Mouse (Mus musculus) left cerebral cortex, postnatal 14 days (tissue): Measurements from ENCODE around the gene R3hdm4. TPM values are rescaled to one million over a fixed set of nuclear protein-coding genes. Genes with fewer than 3 reads are reported as not detected.

Source experiments
- DNase-seq, 2 experiments: peaks; one replicate each; pipeline ENCODE4 v3.0.0; 2021 to 2022; ENCODE audit warnings: low spot score in 2 of 2, mixed read lengths in 1 of 2
- intact Hi-C: fragments of 180-260 bp; cut with DNase I; formaldehyde crosslinking; loops from one replicate; pipeline ENCODE4 v1.15.1; 2025
- total RNA-seq, 2 experiments: library from RNA; stranded (reverse); gene quantifications; 2 replicates each; pipeline ENCODE4 v1.2.3; 2021

R3hdm4 gene
- total RNA-seq, 2 experiments from 2014 or later: 438 to 440 TPM

DNA sequence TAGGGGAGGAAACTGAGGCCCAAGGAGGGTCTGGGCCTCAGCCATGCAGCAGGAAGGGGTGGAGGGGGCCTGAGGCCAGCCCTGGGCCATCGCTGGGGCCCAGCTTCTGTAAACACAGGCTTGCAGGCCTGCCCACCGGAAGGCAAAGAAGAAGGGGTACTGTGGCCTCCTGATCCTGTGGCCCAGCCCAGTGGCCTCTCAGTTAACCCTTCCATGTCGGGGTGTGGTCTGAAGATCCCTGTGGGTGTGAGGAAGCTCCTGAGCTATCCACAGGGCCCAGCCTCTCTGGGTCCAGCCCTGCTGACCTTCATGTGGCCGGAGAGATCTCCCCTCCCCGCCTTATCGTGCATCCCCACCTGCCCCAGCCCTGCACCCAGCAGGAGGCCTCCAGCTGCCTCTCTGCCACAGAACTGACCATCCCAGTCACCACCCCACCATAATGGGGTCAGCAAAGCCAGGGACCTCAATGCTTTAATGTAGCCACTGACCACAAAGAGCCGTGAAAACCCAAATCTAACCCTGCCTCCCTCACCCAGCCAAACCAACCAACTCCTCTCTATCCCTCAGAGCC lies 25.8 kb upstream of the R3hdm4 start:
- no peak for DNase-seq
- intact Hi-C loops: no loop called here

- DNase-seq: no peak
- intact Hi-C loops: no loop called here
These were observed 24.7 kb upstream of the R3hdm4 start for GRCm38 (mm10) chr10:79945507-79946234.

DNA sequence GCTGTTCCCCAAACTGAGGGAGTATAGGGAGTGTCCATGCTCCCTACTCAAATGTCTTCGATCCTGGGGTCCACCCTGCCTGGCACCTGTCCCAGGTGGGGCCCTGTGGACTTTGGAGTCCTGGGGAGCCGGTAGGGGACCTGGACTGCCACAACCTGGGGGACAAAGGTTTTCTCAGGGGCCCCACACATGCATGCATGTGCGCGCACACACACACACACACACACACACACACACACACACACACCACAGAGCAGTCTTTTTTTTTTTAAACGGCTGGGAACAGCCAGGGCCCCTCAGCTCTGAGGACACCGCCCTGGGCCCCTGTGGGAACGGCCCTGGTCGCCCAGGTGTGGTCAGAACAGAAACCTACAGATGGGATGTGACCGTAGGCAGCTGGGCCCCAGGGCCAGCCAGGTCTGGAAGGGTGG lies 22.5 kb upstream of the R3hdm4 start:
- intact Hi-C loops: no loop called here
- DNase-seq: no peak

DNA sequence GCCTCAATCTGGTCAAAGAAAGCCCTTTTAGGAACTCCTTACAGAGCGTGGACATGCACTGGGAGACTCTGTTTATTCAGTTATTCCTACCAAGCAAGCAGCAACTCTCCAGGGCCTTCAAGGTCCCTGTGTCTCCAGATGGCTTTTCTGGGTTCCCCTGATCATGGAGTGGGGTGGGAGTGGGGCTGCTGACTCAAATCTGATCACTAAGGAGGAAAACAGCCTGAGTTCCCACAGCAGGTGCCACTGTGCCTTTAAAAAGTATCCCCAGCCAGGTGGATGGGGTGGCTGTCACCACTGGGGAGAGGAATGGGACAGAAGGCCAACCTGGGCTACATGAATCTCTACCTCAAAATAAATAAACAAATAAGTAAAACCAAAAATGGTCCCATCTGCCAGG lies 22.0 kb upstream of the R3hdm4 start:
- intact Hi-C loops: no loop called here
- no peak for DNase-seq

- peak in 1 of 2 experiments; percentile 48 for DNase-seq
These were observed 19.7 kb upstream of the R3hdm4 start for GRCm38 (mm10) chr10:79940749-79941148.

DNA sequence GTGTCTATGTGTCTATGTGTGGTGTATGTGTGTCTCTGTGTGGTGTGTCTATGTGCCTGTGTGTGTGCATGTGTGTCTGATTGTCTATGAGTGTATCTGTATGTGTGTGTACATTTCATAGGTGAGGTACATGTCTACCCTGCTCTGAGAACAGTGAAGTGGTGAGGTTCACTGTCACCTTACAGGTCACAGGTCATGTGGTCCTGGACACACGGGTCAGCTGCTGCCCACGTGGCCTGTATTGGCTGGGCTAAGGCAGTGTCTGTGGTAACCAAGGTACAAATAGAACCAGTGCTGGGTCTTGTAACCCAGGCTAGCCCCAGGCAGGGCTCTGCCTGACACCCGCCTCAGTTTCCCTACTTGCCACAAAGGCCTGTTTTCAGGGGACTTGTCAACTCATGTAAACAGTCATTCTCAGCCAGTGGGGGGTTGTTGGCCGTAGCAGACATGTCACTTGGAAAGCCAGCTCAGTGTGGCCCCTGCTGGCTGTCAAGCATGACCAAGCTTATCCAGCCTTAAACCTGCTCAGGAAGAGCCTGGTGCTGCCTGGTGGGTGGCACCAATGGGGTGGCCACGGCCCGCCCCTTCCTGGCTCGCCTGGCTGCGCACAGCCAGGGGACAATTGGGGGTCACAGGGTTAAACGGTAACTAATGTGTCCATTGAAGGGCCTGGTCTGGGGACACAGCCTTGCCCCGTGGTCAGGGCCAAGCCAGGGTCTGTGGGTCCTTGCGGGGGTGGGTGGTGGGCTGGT lies 16.9 kb upstream of the R3hdm4 start:
- intact Hi-C loops: no loop called here
- no peak for DNase-seq

More at GRCm38 (mm10) chr10:79940749-79941148, 19.7 kb upstream of the R3hdm4 start:
- intact Hi-C loops: no loop called here

- no peak for DNase-seq
- intact Hi-C loops: no loop called here
These were observed 16.0 kb upstream of the R3hdm4 start for GRCm38 (mm10) chr10:79936911-79937441.

GRCm38 (mm10) chr10:79936284-79936910 lies 15.4 kb upstream of the R3hdm4 start:
- intact Hi-C loops: no loop called here
- no peak for DNase-seq

GRCm38 (mm10) chr10:79934794-79935569 lies 14.0 kb upstream of the R3hdm4 start:
- intact Hi-C loops: no loop called here
- DNase-seq: no peak

GRCm38 (mm10) chr10:79934272-79934721 lies 13.3 kb upstream of the R3hdm4 start:
- DNase-seq: peak; percentile 73 to 79
- intact Hi-C loops: no loop called here

GRCm38 (mm10) chr10:79933861-79934260 lies 12.9 kb upstream of the R3hdm4 start:
- intact Hi-C loops: no loop called here
- DNase-seq: no peak

DNA sequence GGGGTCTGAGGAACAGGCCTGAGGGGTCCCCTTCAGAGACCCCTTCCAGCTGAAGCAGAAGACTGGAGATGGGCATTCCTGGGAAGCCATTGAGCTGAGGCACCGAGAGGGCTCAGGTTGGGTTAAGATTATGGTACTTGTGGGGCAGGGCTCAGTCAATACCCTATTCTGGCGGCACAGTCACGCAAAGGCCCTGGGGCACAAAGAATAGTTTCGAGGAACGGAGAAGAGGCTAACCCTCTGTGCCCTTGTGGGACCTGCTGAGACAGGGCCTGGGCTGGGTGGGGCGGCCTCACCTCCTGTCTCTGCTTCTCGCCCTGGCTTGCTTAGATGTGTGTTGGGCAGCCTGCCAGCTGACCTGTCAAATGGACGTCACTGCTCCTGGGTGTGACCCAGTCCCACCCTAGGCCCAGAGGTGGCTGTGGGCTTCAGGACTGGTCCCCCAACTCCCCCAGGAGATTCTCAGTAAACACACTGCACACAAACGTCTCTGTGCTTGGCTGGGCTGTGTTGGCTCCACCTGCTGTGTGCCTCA lies 12.2 kb upstream of the R3hdm4 start:
- intact Hi-C loops: no loop called here
- DNase-seq: no peak

GRCm38 (mm10) chr10:79932736-79933135 lies 11.7 kb upstream of the R3hdm4 start:
- intact Hi-C loops: no loop called here
- peak; percentile 57 to 70 for DNase-seq

GRCm38 (mm10) chr10:79931797-79932196 lies 10.8 kb upstream of the R3hdm4 start:
- no peak for DNase-seq
- intact Hi-C loops: no loop called here

GRCm38 (mm10) chr10:79930826-79931186 lies 9.8 kb upstream of the R3hdm4 start:
- intact Hi-C loops: no loop called here
- DNase-seq: no peak

DNA sequence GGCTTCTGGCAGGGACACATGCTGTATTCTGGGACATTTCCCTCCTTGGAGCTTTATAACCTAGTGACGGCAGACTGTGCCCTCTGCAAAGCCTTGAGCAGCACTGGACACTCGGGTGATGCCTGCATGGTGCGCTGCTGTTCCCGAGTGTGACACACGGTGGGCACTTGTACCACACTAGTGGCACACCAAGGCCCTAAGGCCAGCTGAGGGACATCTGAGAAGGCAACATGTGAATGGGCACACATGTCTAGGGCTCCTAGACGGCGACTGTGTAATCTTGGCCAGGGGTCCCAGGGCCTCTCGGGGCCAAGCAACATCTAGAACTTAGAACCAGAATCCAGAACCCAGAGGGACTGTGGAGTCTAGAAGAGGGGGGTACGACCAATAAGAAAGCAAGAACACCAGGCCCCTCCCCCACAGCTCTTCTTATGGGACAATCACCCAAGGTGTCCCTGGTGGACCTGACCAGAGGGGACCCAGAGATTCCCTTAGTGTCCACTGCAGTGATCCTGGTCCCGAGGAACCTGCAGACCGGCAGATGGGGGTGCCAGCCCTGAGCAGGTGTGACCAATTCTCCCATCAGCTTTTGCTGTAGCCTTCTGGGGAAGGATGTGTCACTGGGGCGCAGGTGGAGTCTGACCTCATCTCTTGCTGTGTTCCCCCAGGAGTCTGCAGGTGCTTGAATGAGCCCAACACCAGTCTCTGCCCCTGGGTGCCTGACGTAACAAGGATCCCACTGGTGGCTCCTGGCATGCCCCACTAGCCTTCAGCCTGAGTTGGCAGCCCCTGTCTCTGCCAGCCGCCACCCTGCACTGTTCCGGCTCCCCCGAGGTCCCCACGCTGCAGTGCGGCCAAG lies 9.2 kb upstream of the R3hdm4 start:
- intact Hi-C loops: no loop called here
- no peak for DNase-seq

DNA sequence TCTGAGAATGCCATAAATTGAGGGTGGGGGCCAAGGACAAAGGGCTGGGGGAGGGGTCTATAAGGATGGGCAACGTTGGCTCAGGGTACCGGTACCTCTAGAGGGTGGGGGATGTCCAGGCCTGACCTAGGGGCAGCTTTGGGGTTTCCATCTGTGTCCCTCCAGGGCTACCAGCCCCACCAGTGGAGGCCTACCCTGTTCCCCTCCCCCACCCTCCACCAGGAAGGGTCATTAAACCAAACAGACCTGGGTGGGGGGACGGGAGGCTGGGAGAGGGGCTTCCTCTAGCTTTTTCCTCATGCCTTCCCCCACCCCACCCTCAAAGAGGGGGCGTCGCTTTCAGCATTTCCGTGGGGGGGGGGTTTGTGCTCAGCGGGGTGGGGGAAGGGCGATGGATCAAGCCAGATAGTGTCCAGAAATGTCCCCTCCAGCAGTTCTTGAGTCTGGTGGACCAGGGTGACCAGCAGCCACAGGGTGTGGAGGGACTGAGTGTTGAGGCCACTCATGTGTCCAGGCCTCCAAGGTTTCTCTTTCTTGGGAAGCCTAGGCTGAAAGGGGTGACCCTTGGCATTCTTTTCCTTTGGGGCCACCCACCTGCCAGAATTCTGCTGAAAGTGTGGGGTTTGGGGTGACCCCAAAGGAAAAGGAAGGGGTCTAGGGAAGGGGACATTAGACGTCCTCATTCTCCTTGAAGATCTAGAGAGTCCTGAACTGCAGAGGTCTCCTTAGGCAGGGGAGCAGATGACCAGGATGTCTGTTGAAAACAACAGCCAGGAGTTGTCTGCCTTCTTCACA lies 8.1 kb upstream of the R3hdm4 start:
- intact Hi-C loops: no loop called here
- no peak for DNase-seq
